Mouse (Mus musculus) testis, adult 2 months (tissue): ENCODE measurements around the gene Agps. TPM values are rescaled to one million over a fixed set of nuclear protein-coding genes. Genes with fewer than 3 reads are reported as not detected.

ENCODE experiments used
- H3K27ac ChIP-seq: fragments of 200-500 bp; 2 replicates; pipeline ENCODE4 v1.5.1; 2012; ENCODE audit warnings: low read depth, low read length; ENCODE audit not compliant: control insufficient read depth, insufficient read depth
- H3K27me3 ChIP-seq: fragments of 200-500 bp; 2 replicates; pipeline ENCODE4 v1.6.1; 2012; ENCODE audit warnings: mild to moderate bottlenecking, low read length, moderate library complexity; ENCODE audit not compliant: control insufficient read depth, insufficient read depth
- H3K36me3 ChIP-seq: fragments of 200-500 bp; 2 replicates; pipeline ENCODE4 v1.6.1; 2012; ENCODE audit warnings: mild to moderate bottlenecking, low read length; ENCODE audit not compliant: control insufficient read depth, insufficient read depth
- H3K4me1 ChIP-seq: fragments of 200-500 bp; 2 replicates; pipeline ENCODE4 v1.6.1; 2012; ENCODE audit warnings: low read length; ENCODE audit not compliant: control insufficient read depth, insufficient read depth
- H3K4me3 ChIP-seq: fragments of 200-500 bp; 2 replicates; pipeline ENCODE4 v1.5.1; 2012; ENCODE audit warnings: low read depth, mild to moderate bottlenecking, low read length, moderate library complexity, mixed read lengths; ENCODE audit not compliant: control insufficient read depth
- CTCF ChIP-seq: fragments of 200-500 bp; IDR thresholded peaks from 2 replicates; pipeline ENCODE4 v1.5.1; 2012; ENCODE audit warnings: low read depth, mild to moderate bottlenecking, inconsistent platforms, low read length, moderate library complexity; ENCODE audit not compliant: control insufficient read depth, insufficient read depth, insufficient replicate concordance
- POLR2A ChIP-seq: fragments of 200-500 bp; IDR thresholded peaks from 2 replicates; pipeline ENCODE4 v1.6.1; 2012; ENCODE audit warnings: low read depth, mild to moderate bottlenecking, inconsistent platforms, low read length, moderate library complexity; ENCODE audit not compliant: control insufficient read depth
- polyA plus RNA-seq: library from polyadenylated mRNA; depleted of rRNA; stranded (reverse); fragments of >200 nt; gene quantifications from 2 replicates; pipeline ENCODE4 v1.2.3, GENCODE M21; 2012

Gene Agps
- polyA plus RNA-seq, 1 experiment: 1.9 TPM

GRCm38 (mm10) chr2:75830233-75830632 lies 1.7 kb upstream of the Agps start:
- Histone ChIP-seq H3K4me3 (no peak overlapping the region), H3K4me1 (no peaks in the 10 kb centered on the region; the same call in 1 of the 2 replicates), H3K36me3 (no peaks in the 10 kb centered on the region), H3K27ac (no peak overlapping the region), H3K27me3 (no peaks in the 10 kb centered on the region)
- no peak for TF ChIP-seq POLR2A

- Histone ChIP-seq H3K36me3 (no peaks in the 10 kb centered on the region), H3K27me3 (no peaks in the 10 kb centered on the region), H3K4me1 (no peaks in the 10 kb centered on the region; the same call in 1 of the 2 replicates), H3K27ac (no peak overlapping the region), H3K4me3 (peak overlapping the region; percentile 97)
- TF ChIP-seq POLR2A (no peak), CTCF (no peak)
Observed at GRCm38 (mm10) chr2:75832781-75833180, 804 bp downstream of the Agps start.

GRCm38 (mm10) chr2:75834492-75834891 lies 2.5 kb downstream of the Agps start:
- Histone ChIP-seq H3K4me3 (no peak overlapping the region), H3K36me3 (no peaks in the 10 kb centered on the region), H3K27me3 (no peaks in the 10 kb centered on the region), H3K4me1 (no peaks in the 10 kb centered on the region; the same call in 1 of the 2 replicates), H3K27ac (no peak overlapping the region)
- TF ChIP-seq POLR2A (no peak), CTCF (no peak)

- Histone ChIP-seq H3K27ac (no peak overlapping the region), H3K4me1 (no peaks in the 10 kb centered on the region), H3K27me3 (no peaks in the 10 kb centered on the region), H3K36me3 (no peaks in the 10 kb centered on the region), H3K4me3 (no peak overlapping the region)
- TF ChIP-seq CTCF (no peak), POLR2A (no peak)
Observed at GRCm38 (mm10) chr2:75842302-75842701, 10.3 kb downstream of the Agps start.

- H3K27ac ChIP-seq: no peak overlapping the region
- H3K27me3 ChIP-seq: no peaks in the 10 kb centered on the region
- H3K4me1 ChIP-seq: no peaks in the 10 kb centered on the region
- TF ChIP-seq POLR2A (no peak), CTCF (no peak)
- H3K4me3 ChIP-seq: no peak overlapping the region
- H3K36me3 ChIP-seq: no peaks in the 10 kb centered on the region
Observed at GRCm38 (mm10) chr2:75847708-75848107, 15.7 kb downstream of the Agps start.

- no peaks in the 10 kb centered on the region for H3K27me3 ChIP-seq
- H3K4me3 ChIP-seq: no peak overlapping the region
- no peaks in the 10 kb centered on the region for H3K4me1 ChIP-seq
- no peaks in the 10 kb centered on the region for H3K36me3 ChIP-seq
- TF ChIP-seq POLR2A: no peak
- TF ChIP-seq CTCF: no peak
- no peak overlapping the region for H3K27ac ChIP-seq
Observed at GRCm38 (mm10) chr2:75852483-75852882, 20.5 kb downstream of the Agps start.

- no peaks in the 10 kb centered on the region for H3K27me3 ChIP-seq
- H3K4me3 ChIP-seq: no peak overlapping the region
- H3K36me3 ChIP-seq: no peaks in the 10 kb centered on the region
- TF ChIP-seq CTCF (no peak), POLR2A (no peak)
- H3K27ac ChIP-seq: no peak overlapping the region
- H3K4me1 ChIP-seq: no peaks in the 10 kb centered on the region
Observed at GRCm38 (mm10) chr2:75854136-75854535, 22.2 kb downstream of the Agps start.

- Histone ChIP-seq H3K4me1 (no peaks in the 10 kb centered on the region), H3K27ac (no peak overlapping the region), H3K36me3 (no peaks in the 10 kb centered on the region), H3K27me3 (no peaks in the 10 kb centered on the region), H3K4me3 (no peak overlapping the region)
- TF ChIP-seq CTCF (no peak), POLR2A (no peak)
Observed at GRCm38 (mm10) chr2:75861115-75861514, 29.1 kb downstream of the Agps start.
